Mouse (Mus musculus): ENCODE measurements around the gene Cnksr1. TPM values are rescaled to one million over a fixed set of nuclear protein-coding genes. Genes with fewer than 3 reads are reported as not detected.

Gene Cnksr1
- polyA plus RNA-seq (2012; fragmentation: generic; extraction: Trizol), result 0.02 TPM
- long read RNA-seq, experiment 1, result 0 reads
- long read RNA-seq, experiment 2, result 0 reads

- no peaks in the 10 kb centered on the region for H3K79me2 ChIP-seq (ENCODE audit: control insufficient read depth, insufficient read depth)
- no peaks in the 10 kb centered on the region for H3K79me3 ChIP-seq (ENCODE audit: low read depth)
- no peaks in the 10 kb centered on the region for H3K36me3 ChIP-seq (ENCODE audit: control insufficient read depth, insufficient read depth)
- TF ChIP-seq MYOG (IDR thresholded peaks at IDR 0.05; ENCODE audit: control insufficient read depth, extremely low read depth, insufficient read length), result no peak
- no peak for TF ChIP-seq MAX (IDR thresholded peaks at IDR 0.05)
- no peak for TF ChIP-seq CTCF (IDR thresholded peaks at IDR 0.05; ENCODE audit: control insufficient read depth, insufficient read depth, insufficient read length)
- no peak for TF ChIP-seq CEBPB (IDR thresholded peaks at IDR 0.05; ENCODE audit: low read depth)
- TF ChIP-seq MYOD1 (IDR thresholded peaks at IDR 0.05; ENCODE audit: control insufficient read depth, insufficient read length, low read depth), result no peak
- no peak for TF ChIP-seq USF1 (IDR thresholded peaks at IDR 0.05; ENCODE audit: low read depth)
- peaks cover 10% of the 10 kb centered on the region for H3K27me3 ChIP-seq (ENCODE audit: control insufficient read depth, insufficient read depth, insufficient read length)
- peak within 1 kb of the TSS; percentile 30 for H3ac ChIP-seq (ENCODE audit: control insufficient read depth, insufficient read length, low read depth)
- H3K4me3 ChIP-seq (ENCODE audit: insufficient read depth, poor library complexity, severe bottlenecking), result no peak within 1 kb of the TSS
Measured at GRCm38 (mm10) chr4:134238279-134238651, at the start of gene Cnksr1. Cnksr1 (minus strand) TSS chr4:134238399.

GRCm38 (mm10) chr4:134287575-134288025 is 49.4 kb upstream of the Cnksr1 start, which contains the start of gene Pdik1l:
Pdik1l (minus strand) TSS chr4:134287895.
- peak within 1 kb of the TSS; percentile 79 for H3K4me3 ChIP-seq (ENCODE audit: insufficient read depth, poor library complexity, severe bottlenecking)
- H3K27me3 ChIP-seq (ENCODE audit: control insufficient read depth, insufficient read depth, insufficient read length), result no peaks in the 10 kb centered on the region
- TF ChIP-seq MAX (IDR thresholded peaks at IDR 0.05) (peak; percentile 10), USF1 (IDR thresholded peaks at IDR 0.05; ENCODE audit: low read depth) (no peak), CTCF (IDR thresholded peaks at IDR 0.05; ENCODE audit: control insufficient read depth, insufficient read depth, insufficient read length) (no peak), MYOD1 (IDR thresholded peaks at IDR 0.05; ENCODE audit: control insufficient read depth, insufficient read length, low read depth) (no peak)
- H3K79me2 ChIP-seq (ENCODE audit: control insufficient read depth, insufficient read depth), result peaks cover 23% of the 10 kb centered on the region
- H3ac ChIP-seq (ENCODE audit: control insufficient read depth, insufficient read length, low read depth), result peak within 1 kb of the TSS; percentile 95
- H3K36me3 ChIP-seq (ENCODE audit: control insufficient read depth, insufficient read depth), result peaks cover 13% of the 10 kb centered on the region
- H3K79me3 ChIP-seq (ENCODE audit: low read depth), result peaks cover 1% of the 10 kb centered on the region

GRCm38 (mm10) chr4:134287168-134287564 is 49.0 kb upstream of the Cnksr1 start:
- Histone ChIP-seq H3K79me2 (ENCODE audit: control insufficient read depth, insufficient read depth) (peaks cover 23% of the 10 kb centered on the region), H3K27me3 (ENCODE audit: control insufficient read depth, insufficient read depth, insufficient read length) (no peaks in the 10 kb centered on the region), H3K36me3 (ENCODE audit: control insufficient read depth, insufficient read depth) (peaks cover 16% of the 10 kb centered on the region), H3K4me3 (ENCODE audit: insufficient read depth, poor library complexity, severe bottlenecking) (peak overlapping the region; percentile 79), H3K79me3 (ENCODE audit: low read depth) (peaks cover 1% of the 10 kb centered on the region), H3ac (ENCODE audit: control insufficient read depth, insufficient read length, low read depth) (peak overlapping the region; percentile 95)
- TF ChIP-seq MAX (IDR thresholded peaks at IDR 0.05) (no peak), USF1 (IDR thresholded peaks at IDR 0.05; ENCODE audit: low read depth) (no peak), CTCF (IDR thresholded peaks at IDR 0.05; ENCODE audit: control insufficient read depth, insufficient read depth, insufficient read length) (peak; percentile 52), CEBPB (IDR thresholded peaks at IDR 0.05; ENCODE audit: low read depth) (no peak)

GRCm38 (mm10) chr4:134286226-134287167 is 48.3 kb upstream of the Cnksr1 start:
- TF ChIP-seq USF1 (IDR thresholded peaks at IDR 0.05; ENCODE audit: low read depth), result no peak
- no peak for TF ChIP-seq CTCF (IDR thresholded peaks at IDR 0.05; ENCODE audit: control insufficient read depth, insufficient read depth, insufficient read length)
- TF ChIP-seq MYOG (IDR thresholded peaks at IDR 0.05; ENCODE audit: control insufficient read depth, extremely low read depth, insufficient read length), result no peak
- no peak for TF ChIP-seq MYOD1 (IDR thresholded peaks at IDR 0.05; ENCODE audit: control insufficient read depth, insufficient read length, low read depth)
- TF ChIP-seq CEBPB (IDR thresholded peaks at IDR 0.05; ENCODE audit: low read depth), result no peak
- no peak for TF ChIP-seq MAX (IDR thresholded peaks at IDR 0.05)
- TF ChIP-seq FOSL1 (IDR thresholded peaks at IDR 0.05; ENCODE audit: insufficient read depth, low read length, poor library complexity, severe bottlenecking), result no peak
- peaks cover 1% of the 10 kb centered on the region for H3K79me3 ChIP-seq (ENCODE audit: low read depth)
- peak overlapping the region; percentile 79 for H3K4me3 ChIP-seq (ENCODE audit: insufficient read depth, poor library complexity, severe bottlenecking)
- H3K36me3 ChIP-seq (ENCODE audit: control insufficient read depth, insufficient read depth), result peaks cover 23% of the 10 kb centered on the region
- H3K27me3 ChIP-seq (ENCODE audit: control insufficient read depth, insufficient read depth, insufficient read length), result no peaks in the 10 kb centered on the region
- H3ac ChIP-seq (ENCODE audit: control insufficient read depth, insufficient read length, low read depth), result peak overlapping the region; percentile 94
- H3K79me2 ChIP-seq (ENCODE audit: control insufficient read depth, insufficient read depth), result peaks cover 23% of the 10 kb centered on the region

GRCm38 (mm10) chr4:134284942-134285341 is 46.7 kb upstream of the Cnksr1 start:
- TF ChIP-seq CTCF (IDR thresholded peaks at IDR 0.05; ENCODE audit: control insufficient read depth, insufficient read depth, insufficient read length), result no peak
- no peak for TF ChIP-seq USF1 (IDR thresholded peaks at IDR 0.05; ENCODE audit: low read depth)
- Histone ChIP-seq H3K79me2 (ENCODE audit: control insufficient read depth, insufficient read depth) (peaks cover 23% of the 10 kb centered on the region), H3K79me3 (ENCODE audit: low read depth) (peaks cover 1% of the 10 kb centered on the region), H3K27me3 (ENCODE audit: control insufficient read depth, insufficient read depth, insufficient read length) (no peaks in the 10 kb centered on the region), H3ac (ENCODE audit: control insufficient read depth, insufficient read length, low read depth) (no peak overlapping the region), H3K4me3 (ENCODE audit: insufficient read depth, poor library complexity, severe bottlenecking) (no peak overlapping the region), H3K36me3 (ENCODE audit: control insufficient read depth, insufficient read depth) (peaks cover 27% of the 10 kb centered on the region)
